Mouse (Mus musculus) ovary, postnatal 10 days (tissue): ENCODE measurements around the gene Pafah1b3.

Source experiments
- DNase-seq: peaks from one replicate; pipeline ENCODE4 v3.0.0; 2022; ENCODE audit warnings: low spot score

The Pafah1b3 gene

DNA sequence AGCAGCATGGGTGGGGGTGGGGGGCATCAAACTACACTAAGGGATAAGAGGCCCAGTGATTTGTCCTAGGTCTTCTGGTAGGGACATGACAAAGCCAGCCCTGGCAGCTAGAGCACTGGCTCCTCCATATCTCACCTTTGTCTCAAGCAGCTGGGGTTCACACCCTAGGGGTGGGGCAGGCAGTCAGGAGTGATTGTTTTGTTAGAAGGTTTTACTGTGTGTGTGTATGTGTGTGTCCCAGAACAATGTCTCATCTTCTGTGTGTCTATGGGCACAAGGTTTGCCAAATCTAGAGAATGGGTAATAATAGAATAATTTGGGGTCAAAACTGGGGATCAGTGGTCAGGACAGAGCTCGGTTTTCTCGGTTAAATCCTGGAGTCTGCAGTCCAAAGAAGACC, 7.7 kb upstream of the Pafah1b3 start:
- DNase-seq: no peak

DNA sequence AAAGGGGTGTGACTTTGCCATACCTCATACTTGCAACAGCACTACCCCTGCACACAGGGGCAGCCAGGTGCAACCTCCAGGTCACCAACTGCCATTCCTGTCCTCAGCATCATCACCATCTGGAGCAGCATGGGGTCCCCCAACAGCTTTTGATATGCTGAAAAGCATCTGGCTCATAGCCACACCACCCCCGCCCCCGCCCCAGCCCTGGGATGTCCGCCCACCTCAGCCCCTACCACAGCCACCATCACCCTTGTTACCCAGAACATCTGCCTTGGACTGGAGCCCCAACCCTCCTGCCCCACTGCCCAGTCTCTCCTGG, 5.9 kb upstream of the Pafah1b3 start:
- no peak for DNase-seq

DNA sequence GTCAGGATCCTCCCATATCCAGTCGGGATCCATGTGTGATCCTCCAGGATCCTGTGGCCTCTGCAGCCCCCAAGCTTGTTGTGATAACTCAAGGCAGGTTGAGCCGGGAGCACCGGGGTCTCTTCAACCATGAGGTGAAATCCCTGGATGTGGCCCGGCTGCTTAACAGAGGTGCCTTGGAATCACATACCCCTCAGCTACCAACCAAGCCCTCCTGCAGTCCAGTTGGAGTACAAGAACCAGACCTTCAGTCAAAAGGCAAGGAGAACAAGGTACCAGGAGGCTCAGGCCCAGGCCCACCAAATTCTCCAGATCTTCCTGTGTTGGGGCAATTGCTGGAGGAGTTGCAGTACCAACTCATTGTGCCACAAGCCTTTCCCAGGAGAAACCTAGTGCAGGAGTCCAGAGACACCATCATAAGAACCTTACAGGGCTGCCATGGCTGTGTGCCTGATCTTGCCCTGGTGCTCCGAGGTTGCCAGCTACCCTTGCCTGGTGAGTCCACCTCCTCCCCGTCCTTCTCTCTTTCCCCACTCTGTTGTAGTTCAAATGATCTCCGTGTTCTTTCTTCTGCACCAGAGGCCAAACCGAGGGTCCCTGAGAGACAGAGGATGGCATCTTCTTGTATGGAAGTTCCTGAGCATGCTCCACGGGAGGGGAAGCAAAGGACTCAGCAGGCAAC, 5.4 kb upstream of the Pafah1b3 start:
- DNase-seq: no peak

DNA sequence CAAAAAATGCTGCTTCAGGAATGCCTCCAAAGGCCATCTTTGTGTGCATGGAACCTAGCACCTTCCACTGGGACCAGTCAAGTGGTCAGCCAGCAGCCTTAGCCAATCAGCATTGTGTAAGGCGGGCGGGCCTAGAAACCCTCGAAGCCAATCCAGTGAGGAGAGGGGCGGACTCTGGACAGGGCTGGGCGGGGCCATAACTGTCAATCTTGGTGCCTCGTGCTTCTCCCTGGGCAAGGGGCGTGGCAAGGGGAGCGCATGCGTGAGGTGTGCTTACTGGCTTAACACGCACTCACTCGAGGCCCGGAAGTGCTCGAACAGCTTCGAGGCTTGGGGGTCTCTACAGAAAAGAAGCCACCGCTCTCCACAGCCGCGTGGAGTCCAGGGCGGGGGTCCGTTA, 3.3 kb upstream of the Pafah1b3 start, which contains the start of gene Prr19:
Gene Prr19 (plus strand): TSS at position 349 of the 400 bp plus-strand sequence.
- DNase-seq: no peak

DNA sequence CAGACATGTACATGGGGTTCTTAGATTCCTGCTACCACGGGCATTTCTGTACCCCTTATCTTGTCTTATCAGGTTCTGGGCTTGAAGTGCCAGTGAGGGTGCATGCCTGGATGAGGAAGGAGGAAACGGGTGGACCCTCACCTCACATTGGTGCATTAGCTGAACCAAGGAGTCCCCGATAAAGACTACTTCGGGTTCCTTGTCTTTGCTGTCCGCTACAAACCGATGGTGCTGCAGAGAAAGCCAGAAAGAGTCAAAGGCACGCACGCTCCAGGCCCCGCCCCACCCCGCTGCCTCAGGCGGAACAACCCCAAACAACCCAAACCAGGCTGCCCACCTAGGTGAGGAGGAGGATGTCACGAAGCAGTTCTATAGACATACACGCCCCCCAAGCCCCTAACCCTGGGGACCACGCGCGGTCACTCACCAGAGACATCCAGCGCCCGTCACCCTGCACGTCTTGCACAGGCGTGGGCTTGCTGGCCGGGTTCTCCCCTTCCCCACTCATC, 787 bp downstream of the Pafah1b3 start:
- DNase-seq: no peak

DNA sequence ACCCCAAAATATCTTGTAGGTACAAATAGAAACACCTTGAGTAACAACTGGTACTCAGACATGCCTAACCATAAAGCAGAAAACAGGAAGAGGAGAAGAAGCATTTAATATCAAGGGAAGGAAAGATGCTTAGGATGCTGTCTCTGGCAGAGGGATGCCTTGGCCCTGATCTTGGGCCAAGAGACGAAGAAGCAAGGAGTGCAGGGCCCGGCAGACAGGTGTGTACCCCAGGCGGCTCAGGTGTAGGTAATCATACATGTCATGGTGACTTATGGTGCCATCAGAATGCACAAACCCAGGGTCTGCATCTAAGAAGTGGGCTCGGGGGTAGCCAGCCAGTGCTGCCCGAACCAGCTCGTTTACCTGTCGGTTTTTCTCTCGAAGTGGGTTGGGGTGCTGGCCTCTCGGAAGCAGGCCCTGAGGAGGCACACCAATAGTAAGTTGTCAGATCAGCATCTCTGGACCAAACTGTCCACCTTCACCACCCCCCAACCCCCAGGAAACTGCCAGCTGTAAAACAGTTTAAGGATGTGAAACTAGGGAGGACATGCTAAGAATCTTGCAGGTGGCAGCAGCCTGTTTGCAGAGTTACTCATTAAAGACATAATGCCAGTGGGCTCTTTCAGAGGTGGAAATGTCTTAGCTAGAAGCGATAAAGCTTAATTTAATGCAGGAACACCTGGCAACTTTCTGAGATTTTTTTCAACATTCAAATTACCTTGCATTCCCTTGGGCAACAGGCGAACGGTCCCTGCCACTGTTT, 2.6 kb downstream of the Pafah1b3 start:
- DNase-seq: no peak

DNA sequence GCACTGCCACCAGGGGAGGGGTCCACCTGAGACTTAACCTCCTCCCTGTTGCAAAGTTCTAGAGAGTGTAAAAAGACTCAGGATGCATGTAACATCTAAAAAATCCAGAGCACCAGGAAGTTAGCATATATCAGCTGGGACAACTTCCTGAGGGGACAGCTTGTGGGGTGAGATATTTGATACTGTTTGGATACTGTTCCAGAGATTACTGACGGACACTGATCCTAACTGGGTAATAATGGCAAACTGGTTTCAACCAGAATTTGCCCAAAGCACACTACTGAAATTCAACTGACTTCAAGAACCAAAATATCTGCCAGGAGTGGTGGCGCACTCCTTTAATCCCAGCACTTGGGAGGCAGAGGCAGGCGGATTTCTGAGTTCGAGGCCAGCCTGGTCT, 3.3 kb downstream of the Pafah1b3 start:
- no peak for DNase-seq

DNA sequence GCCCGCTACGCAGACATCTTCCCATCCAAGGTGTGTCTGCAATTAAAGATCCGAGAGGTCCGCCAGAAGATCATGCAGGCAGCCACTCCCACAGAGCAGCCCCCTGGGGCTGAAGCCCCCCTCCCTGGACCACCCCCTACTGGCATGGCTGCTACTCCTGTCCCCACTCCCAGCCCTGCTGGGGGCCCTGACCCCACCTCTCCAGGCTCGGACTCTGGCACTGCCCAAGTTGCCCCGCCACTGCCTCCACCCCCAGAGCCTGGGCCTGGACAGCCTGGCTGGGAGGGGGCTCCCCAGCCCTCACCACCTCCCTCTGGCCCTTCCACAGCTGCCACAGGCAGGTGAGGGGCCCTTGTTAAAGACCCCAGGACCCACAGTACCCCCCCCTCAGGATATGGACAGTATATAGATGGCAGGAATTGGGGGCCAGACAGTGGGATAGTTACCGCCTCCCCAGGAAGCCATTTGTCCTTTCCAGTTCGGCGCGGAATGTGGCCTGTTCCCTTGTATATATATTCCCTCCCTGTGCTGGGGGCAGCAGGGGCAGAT, 4.5 kb downstream of the Pafah1b3 start:
- no peak for DNase-seq

DNA sequence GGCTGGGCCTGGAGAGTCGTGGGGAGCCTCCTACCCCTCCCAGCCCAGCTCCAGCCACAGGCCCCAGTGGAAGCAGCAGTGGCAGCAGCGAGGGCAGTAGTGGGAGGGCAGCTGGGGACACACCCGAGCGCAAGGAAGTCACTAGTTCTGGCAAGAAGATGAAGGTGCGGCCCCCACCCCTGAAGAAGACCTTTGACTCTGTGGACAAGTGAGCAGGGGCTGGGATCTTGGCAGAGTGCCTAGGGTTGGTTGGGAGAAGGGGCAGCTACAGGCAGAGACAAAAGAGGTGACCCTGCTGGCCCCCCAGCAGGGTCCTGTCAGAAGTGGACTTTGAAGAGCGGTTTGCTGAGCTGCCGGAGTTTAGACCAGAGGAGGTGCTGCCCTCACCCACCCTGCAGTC, 5.7 kb downstream of the Pafah1b3 start:
- DNase-seq: no peak

DNA sequence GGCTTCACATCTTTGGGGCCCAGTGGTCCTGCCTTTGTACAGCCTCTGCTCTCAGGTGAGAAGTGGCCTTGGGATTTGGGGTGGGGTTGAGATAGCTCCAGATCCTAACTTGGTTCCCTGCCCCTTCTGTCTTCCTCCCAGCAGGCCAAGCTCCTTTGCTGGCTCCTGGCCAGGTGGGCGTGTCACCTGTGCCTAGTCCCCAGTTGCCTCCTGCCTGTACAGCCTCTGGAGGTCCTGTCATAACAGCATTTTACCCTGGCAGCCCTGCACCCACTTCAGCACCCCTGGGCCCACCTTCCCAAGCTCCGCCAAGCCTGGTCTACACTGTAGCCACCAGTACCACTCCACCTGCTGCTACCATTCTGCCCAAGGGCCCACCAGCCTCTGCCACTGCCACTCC, 6.9 kb downstream of the Pafah1b3 start:
- DNase-seq: no peak

DNA sequence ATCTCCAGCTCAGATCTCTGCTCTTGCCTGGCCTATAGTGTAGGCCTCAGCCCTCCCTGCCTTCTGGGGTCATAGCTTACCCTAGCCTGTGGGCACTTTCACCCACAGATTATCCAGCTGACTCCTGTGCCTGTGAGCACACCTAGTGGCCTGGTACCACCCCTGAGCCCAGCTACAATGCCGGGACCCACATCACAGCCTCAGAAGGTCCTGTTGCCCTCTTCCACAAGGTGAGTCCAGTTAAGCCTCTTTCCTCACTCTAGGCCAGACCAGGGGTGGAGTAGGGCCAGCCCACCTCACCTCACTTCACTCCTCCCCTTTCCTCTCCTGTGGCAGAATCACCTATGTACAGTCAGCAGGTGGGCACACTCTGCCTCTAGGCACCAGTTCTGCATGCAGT, 7.3 kb downstream of the Pafah1b3 start:
- no peak for DNase-seq

DNA sequence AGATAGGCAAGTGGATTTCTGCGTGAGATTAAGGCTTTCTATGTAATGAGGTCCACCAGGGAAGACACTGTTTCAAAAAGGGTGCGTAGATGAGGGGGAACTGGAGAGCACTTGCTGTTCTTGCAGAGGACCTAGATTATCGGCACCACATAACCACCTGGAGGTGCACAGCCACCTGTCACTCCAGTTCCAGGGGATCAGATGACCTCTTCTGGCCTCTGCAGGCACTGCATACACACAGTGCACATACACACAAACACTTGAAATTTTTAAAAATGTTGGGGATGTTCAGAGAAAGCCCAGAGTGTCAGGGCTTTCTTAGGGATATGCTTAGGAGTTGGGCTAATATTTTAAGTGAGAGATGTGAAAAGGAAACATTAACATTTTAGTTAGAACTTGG, 7.9 kb downstream of the Pafah1b3 start:
- no peak for DNase-seq

DNA sequence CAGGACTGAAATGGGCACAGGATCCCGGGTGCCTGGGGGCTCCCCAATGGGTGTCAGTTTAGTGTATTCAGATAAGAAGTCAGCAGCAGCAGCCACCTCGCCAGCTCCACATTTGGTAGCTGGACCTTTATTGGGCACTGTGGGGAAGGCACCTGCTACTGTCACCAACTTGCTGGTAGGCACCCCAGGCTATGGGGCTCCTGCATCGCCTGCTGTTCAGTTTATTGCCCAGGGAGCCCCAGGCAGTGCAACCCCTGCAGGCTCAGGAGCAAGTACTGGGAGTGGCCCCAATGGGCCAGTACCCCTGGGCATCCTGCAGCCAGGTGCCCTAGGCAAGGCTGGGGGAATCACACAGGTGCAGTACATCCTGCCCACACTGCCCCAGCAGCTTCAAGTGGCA, 9.1 kb downstream of the Pafah1b3 start:
- no peak for DNase-seq

DNA sequence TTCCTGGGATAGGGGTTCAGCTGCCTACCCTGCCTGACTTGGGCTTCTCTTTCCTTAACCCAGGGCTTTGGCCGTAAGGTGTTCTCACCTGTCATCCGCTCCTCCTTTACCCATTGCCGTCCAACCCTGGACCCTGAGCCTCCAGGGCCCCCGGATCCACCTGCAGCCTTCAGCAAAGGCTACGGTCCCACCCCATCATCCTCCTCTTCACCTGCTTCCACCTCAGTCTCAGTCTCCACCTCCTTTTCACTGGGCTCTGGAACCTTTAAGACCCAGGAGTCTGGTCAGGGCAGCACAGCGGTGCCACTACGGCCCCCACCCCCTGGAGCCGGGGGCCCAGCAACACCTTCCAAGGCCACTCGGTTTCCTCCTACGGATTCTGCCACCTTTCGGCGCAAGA, 9.8 kb downstream of the Pafah1b3 start:
- no peak for DNase-seq

DNA sequence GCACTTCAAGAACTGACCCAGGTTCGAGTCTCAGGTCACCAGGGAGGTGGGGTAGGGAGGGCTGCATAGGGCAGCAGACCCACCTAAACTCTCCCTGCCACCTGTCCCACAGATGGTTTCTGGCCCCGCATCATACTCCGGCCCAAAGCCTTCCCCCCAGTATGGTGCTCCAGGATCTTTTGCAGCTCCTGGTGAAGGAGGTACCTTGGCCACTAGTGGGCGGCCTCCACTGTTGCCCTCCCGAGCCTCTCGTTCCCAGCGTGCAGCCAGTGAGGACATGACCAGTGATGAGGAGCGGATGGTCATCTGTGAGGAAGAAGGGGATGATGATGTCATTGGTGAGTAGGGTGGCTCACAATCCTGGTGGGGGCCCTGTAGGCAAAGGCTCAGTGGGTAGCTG, 10.8 kb downstream of the Pafah1b3 start:
- DNase-seq: no peak

DNA sequence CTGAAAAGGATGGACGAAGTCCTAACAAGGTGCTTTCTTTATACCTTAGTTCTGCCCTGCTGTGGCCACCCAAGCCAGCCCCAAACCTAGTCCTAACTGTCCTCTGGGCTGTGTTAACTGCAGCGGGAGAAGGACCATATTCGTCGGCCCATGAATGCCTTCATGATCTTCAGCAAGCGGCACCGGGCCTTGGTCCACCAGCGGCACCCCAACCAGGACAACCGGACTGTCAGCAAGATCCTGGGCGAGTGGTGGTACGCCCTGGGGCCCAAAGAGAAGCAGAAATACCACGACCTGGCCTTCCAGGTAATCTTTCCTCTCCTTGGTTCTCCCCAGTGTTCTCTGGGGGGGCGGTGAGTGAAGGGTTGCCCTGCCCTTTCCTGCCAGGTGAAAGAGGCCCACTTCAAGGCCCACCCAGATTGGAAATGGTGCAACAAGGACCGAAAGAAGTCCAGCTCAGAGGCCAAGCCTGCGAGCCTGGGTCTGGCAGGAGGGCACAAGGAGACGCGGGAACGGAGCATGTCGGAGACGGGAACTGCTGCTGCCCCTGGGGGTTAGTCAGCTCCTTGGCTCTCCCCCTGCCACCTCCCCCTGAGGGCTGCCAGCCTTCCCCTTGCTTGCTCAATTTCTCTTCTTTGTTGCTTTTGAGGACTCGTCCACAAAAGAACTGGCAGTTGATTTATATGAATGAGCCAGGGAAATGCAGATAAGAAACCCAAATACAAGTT, 12.1 kb downstream of the Pafah1b3 start:
- DNase-seq: no peak

DNA sequence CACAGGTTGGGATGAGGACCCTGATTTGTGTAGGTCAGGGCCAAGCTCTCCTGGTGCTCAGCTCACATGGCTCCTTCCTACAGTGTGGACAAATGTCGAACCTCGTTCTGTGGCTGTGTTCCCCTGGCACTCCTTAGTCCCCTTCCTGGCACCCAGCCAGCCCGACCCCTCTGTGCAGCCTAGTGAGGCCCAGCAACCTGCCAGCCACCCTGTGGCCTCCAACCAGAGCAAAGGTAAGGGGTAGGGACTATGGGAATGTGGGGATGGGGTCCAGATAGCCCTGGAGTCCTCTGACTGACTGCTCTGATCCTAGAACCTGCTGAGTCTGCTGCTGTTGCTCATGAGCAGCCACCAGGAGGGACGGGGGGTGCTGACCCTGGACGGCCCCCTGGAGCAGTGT, 13.0 kb downstream of the Pafah1b3 start:
- DNase-seq: no peak

DNA sequence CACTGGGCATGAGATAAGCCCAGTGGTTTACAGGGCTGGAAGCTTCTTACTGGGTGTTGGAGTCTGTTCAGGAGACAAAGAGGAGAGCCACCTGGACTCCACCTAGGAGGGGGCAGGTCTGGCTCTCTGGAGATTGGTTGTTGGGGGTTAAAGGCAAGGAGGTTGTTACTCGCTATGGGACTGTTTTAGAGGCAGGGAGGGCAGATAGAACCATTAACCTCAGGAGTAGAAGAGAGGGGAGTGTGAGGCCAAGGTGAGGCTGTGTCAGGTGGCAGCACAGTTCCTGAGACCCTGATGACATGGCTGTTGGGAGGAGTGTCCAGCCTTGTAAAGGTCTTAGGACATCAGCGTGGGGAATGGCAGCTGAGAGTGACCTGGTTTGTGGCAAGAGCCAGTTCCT, 13.6 kb downstream of the Pafah1b3 start:
- DNase-seq: no peak

DNA sequence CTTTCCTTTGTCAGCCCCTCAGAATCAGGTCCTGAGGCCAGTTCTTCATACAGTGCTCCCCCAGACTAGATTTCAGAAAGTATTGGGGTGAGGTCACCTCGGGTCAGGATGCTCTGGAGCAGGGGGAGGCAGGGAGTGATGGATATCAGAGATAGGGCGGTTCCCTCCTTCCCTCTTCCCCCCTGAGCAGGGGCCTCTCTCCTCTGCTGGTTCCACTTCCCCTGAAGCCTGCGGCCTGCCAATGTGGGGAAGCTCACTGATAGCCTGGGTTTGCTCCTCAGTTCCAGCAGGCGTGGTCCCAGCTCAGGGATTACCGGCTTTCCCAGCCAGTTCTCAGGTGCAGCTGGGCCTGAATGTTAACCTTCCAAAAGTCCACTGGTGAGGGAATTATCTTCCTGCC, 14.1 kb downstream of the Pafah1b3 start:
- DNase-seq: no peak

DNA sequence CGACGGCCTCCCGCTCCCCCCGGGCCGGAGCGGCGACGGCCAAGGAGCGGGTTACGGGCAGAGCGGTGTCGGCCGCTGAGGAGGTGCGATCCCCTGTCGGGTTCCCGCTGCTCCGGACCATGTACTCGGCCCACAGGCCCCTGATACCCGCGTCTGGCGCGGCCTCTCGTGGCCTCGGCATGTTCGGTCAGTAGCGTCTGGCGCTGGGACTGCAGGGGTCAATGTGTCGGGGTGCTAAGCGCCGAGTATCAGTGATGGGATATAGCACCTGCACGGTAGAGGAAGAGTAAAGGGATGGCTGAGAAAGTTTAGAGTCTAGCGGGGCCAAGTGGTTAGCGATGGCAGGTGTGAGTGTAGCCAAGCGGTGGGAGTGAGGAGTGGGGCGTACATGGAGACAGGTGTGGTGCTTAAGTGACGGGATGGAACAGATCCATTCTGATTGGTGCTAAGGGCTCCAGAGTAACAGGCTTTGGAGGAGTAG, 15.0 kb downstream of the Pafah1b3 start:
- no peak for DNase-seq

DNA sequence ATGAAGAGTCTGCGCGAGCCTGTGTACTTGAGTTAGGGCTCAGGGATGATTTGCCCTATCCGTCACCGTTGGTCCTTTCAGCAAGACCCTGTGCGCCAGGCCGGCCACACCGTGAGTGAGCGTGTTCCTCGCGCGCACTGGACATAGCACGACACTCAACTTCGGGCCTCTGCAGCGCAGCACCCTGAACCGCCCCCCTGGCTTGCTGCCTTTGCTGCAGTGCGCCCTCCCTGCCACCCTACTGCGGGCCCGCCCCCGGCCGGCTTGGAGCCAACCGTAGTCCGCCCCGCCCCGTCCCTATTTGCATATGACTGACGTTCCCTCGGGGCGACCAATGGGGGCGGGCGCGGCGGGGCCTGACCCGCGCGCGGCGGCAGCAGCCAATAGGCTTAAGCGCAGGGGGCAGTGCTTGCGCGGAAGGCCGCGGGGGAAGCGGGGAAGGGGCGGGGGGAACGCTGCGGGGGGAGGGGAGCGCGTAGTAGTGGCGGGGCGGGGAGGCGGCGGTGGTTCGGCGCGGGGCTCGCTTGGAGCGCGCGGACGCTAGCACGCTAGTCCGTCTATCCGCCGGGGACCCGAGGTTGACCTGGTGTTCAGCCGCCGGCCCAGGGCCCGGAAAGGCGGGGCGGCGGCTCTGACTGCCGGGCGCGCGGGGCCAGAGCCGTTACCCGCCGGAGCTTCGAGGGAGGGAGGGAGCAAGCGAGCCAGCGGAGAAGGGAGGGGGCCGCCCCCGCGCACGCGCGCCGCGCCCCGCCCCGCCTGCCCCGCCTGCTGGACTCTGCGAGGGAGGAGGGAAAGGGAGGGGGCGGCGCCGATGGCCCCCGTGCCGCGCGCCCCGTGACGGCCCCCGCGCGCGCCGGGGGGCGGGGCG, 15.8 kb downstream of the Pafah1b3 start:
- DNase-seq: peak; percentile 94
